Mouse (Mus musculus): ENCODE measurements at regions not wholly inside any gene's neighbourhood (a gene's known extent, or its start where the extent isn't known, plus 50 kb on each side); places are given as distances from the start of the nearest gene placed in this dataset.

- DNase-seq (ENCODE audit: low spot score) (no peak), ATAC-seq (ENCODE audit: insufficient read depth, low read depth) (no peak)
- Histone ChIP-seq H3K4me3 (ENCODE audit: low read depth, low read length) (no peak overlapping the region), H3K36me3 (replicated peaks; ENCODE audit: control insufficient read depth, insufficient read depth, low read length) (no peaks in the 10 kb centered on the region), H3K27me3 (ENCODE audit: control insufficient read depth, insufficient read depth, low read length) (no peaks in the 10 kb centered on the region), H3K27ac (ENCODE audit: low read depth) (no peak overlapping the region), H3K4me1 (ENCODE audit: control insufficient read depth, insufficient read depth) (no peaks in the 10 kb centered on the region), H3K9me3 (replicated peaks; ENCODE audit: control insufficient read depth, low read length) (no peaks in the 10 kb centered on the region), H3K4me2 (ENCODE audit: low read depth, low read length) (no peak overlapping the region), H3K9ac (replicated peaks; ENCODE audit: low read depth, low read length) (no peak overlapping the region)
- WGBS: 61% methylated on average over 1 of the region's 1 CpGs
- no peak for TF ChIP-seq CTCF (IDR thresholded peaks at IDR 0.05; ENCODE audit: low read depth)
- TF ChIP-seq EP300 (IDR thresholded peaks at IDR 0.05; ENCODE audit: low read depth): no peak
Observed at GRCm38 (mm10) chr4:153097601-153098000, 385.0 kb downstream of the Ajap1 start.

GRCm38 (mm10) chr4:153093129-153093528, 389.5 kb downstream of the Ajap1 start:
- DNase-seq (ENCODE audit: low spot score) (no peak), ATAC-seq (ENCODE audit: insufficient read depth, low read depth) (no peak)
- Histone ChIP-seq H3K4me1 (ENCODE audit: control insufficient read depth, insufficient read depth) (no peaks in the 10 kb centered on the region), H3K9me3 (replicated peaks; ENCODE audit: control insufficient read depth, low read length) (no peaks in the 10 kb centered on the region), H3K36me3 (replicated peaks; ENCODE audit: control insufficient read depth, insufficient read depth, low read length) (no peaks in the 10 kb centered on the region), H3K27me3 (ENCODE audit: control insufficient read depth, insufficient read depth, low read length) (no peaks in the 10 kb centered on the region), H3K4me3 (ENCODE audit: low read depth, low read length) (no peak overlapping the region), H3K27ac (ENCODE audit: low read depth) (no peak overlapping the region), H3K4me2 (ENCODE audit: low read depth, low read length) (no peak overlapping the region), H3K9ac (replicated peaks; ENCODE audit: low read depth, low read length) (no peak overlapping the region)
- TF ChIP-seq EP300 (IDR thresholded peaks at IDR 0.05; ENCODE audit: low read depth): no peak
- TF ChIP-seq CTCF (IDR thresholded peaks at IDR 0.05; ENCODE audit: low read depth): no peak
- WGBS: 60% methylated on average over 3 of the region's 3 CpGs

GRCm38 (mm10) chr4:153082166-153082565, 400.4 kb downstream of the Ajap1 start:
- TF ChIP-seq CTCF (IDR thresholded peaks at IDR 0.05; ENCODE audit: low read depth) (no peak), EP300 (IDR thresholded peaks at IDR 0.05; ENCODE audit: low read depth) (no peak)
- Histone ChIP-seq H3K4me1 (ENCODE audit: control insufficient read depth, insufficient read depth) (no peaks in the 10 kb centered on the region), H3K9ac (replicated peaks; ENCODE audit: low read depth, low read length) (no peak overlapping the region), H3K27me3 (ENCODE audit: control insufficient read depth, insufficient read depth, low read length) (no peaks in the 10 kb centered on the region), H3K27ac (ENCODE audit: low read depth) (no peak overlapping the region), H3K4me2 (ENCODE audit: low read depth, low read length) (no peak overlapping the region), H3K9me3 (replicated peaks; ENCODE audit: control insufficient read depth, low read length) (no peaks in the 10 kb centered on the region), H3K4me3 (ENCODE audit: low read depth, low read length) (no peak overlapping the region), H3K36me3 (replicated peaks; ENCODE audit: control insufficient read depth, insufficient read depth, low read length) (no peaks in the 10 kb centered on the region)
- WGBS: 16% methylated on average over 14 of the region's 14 CpGs
- ATAC-seq (ENCODE audit: insufficient read depth, low read depth) (no peak), DNase-seq (ENCODE audit: low spot score) (no peak)

GRCm38 (mm10) chr4:153074590-153074989, 408.0 kb downstream of the Ajap1 start:
- H3K4me3 ChIP-seq (ENCODE audit: low read depth, low read length): no peak overlapping the region
- H3K9ac ChIP-seq (replicated peaks; ENCODE audit: low read depth, low read length): no peak overlapping the region
- H3K36me3 ChIP-seq (replicated peaks; ENCODE audit: control insufficient read depth, insufficient read depth, low read length): no peaks in the 10 kb centered on the region
- H3K4me2 ChIP-seq (ENCODE audit: low read depth, low read length): no peak overlapping the region
- H3K27ac ChIP-seq (ENCODE audit: low read depth): no peak overlapping the region
- no peaks in the 10 kb centered on the region for H3K27me3 ChIP-seq (ENCODE audit: control insufficient read depth, insufficient read depth, low read length)
- H3K9me3 ChIP-seq (replicated peaks; ENCODE audit: control insufficient read depth, low read length): no peaks in the 10 kb centered on the region
- ATAC-seq (ENCODE audit: insufficient read depth, low read depth) (no peak), DNase-seq (ENCODE audit: low spot score) (no peak)
- TF ChIP-seq EP300 (IDR thresholded peaks at IDR 0.05; ENCODE audit: low read depth) (no peak), CTCF (IDR thresholded peaks at IDR 0.05; ENCODE audit: low read depth) (no peak)
- no peaks in the 10 kb centered on the region for H3K4me1 ChIP-seq (ENCODE audit: control insufficient read depth, insufficient read depth)
- 88% methylated on average over 3 of the region's 3 CpGs for whole genome bisulfite sequencing

- no peaks in the 10 kb centered on the region for H3K36me3 ChIP-seq (replicated peaks; ENCODE audit: control insufficient read depth, insufficient read depth, low read length)
- H3K9me3 ChIP-seq (replicated peaks; ENCODE audit: control insufficient read depth, low read length): 0 out of 2 replicates have a peak, but pooled peaks cover 3% of the 10 kb centered on the region
- no peaks in the 10 kb centered on the region for H3K27me3 ChIP-seq (ENCODE audit: control insufficient read depth, insufficient read depth, low read length)
- H3K9ac ChIP-seq (replicated peaks; ENCODE audit: low read depth, low read length): no peak overlapping the region
- no peak overlapping the region for H3K27ac ChIP-seq (ENCODE audit: low read depth)
- no peak overlapping the region for H3K4me3 ChIP-seq (ENCODE audit: low read depth, low read length)
- ATAC-seq (ENCODE audit: insufficient read depth, low read depth) (no peak), DNase-seq (ENCODE audit: low spot score) (no peak)
- 66% methylated on average over 15 of the region's 15 CpGs for WGBS
- no peaks in the 10 kb centered on the region for H3K4me1 ChIP-seq (ENCODE audit: control insufficient read depth, insufficient read depth)
- no peak overlapping the region for H3K4me2 ChIP-seq (ENCODE audit: low read depth, low read length)
- no peak for TF ChIP-seq EP300 (IDR thresholded peaks at IDR 0.05; ENCODE audit: low read depth)
- no peak for TF ChIP-seq CTCF (IDR thresholded peaks at IDR 0.05; ENCODE audit: low read depth)
Observed at GRCm38 (mm10) chr4:153070190-153070745, 412.3 kb downstream of the Ajap1 start.

GRCm38 (mm10) chr4:153068484-153069033, 414.1 kb downstream of the Ajap1 start:
- Histone ChIP-seq H3K9me3 (replicated peaks; ENCODE audit: control insufficient read depth, low read length) (0 out of 2 replicates have a peak, but pooled peaks cover 3% of the 10 kb centered on the region), H3K4me2 (ENCODE audit: low read depth, low read length) (no peak overlapping the region), H3K36me3 (replicated peaks; ENCODE audit: control insufficient read depth, insufficient read depth, low read length) (no peaks in the 10 kb centered on the region), H3K4me3 (ENCODE audit: low read depth, low read length) (no peak overlapping the region), H3K27me3 (ENCODE audit: control insufficient read depth, insufficient read depth, low read length) (no peaks in the 10 kb centered on the region), H3K27ac (ENCODE audit: low read depth) (no peak overlapping the region), H3K9ac (replicated peaks; ENCODE audit: low read depth, low read length) (no peak overlapping the region), H3K4me1 (ENCODE audit: control insufficient read depth, insufficient read depth) (no peaks in the 10 kb centered on the region)
- no peak for DNase-seq (ENCODE audit: low spot score)
- TF ChIP-seq EP300 (IDR thresholded peaks at IDR 0.05; ENCODE audit: low read depth) (no peak), CTCF (IDR thresholded peaks at IDR 0.05; ENCODE audit: low read depth) (no peak)
- WGBS: 75% methylated on average over 12 of the region's 12 CpGs
- ATAC-seq (ENCODE audit: insufficient read depth, low read depth): no peak

Measured in heart, postnatal 0 days (tissue).